Mouse (Mus musculus) effector memory CD4-positive, alpha-beta T cell, adult 7 months (primary cell): Measurements from ENCODE around the gene Gm7970. TPM values are rescaled to one million over a fixed set of nuclear protein-coding genes. Genes with fewer than 3 reads are reported as not detected.

Experiments used
- polyA plus RNA-seq: library from polyadenylated mRNA; unstranded; fragments of 100-300 nt; shearing (Covaris generic); gene quantifications from one replicate; pipeline ENCODE4 v1.2.1, GENCODE M21; 2017

Gm7970 gene
- not detected for polyA plus RNA-seq

DNA sequence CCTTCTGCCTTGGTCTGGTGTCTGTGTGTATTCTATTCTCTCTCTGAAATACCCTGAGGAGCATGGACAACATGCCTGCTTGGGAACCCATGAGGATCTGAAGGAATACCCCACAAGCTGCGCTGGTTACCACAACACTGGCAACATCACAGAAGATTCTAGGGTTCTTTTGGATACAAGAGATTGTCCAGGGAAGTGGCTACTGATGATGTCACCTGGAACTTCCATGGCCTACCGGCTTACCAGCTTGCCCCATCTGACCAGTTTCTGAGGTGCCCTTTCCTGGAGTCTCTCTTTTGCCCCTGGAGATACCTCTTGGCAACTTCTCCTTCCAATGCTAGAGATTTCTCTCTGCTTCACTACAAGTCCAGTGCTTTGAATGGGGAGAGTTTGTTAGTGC lies at the start of gene Gm7970:
Gm7970 (minus strand) TSS at position 101 of the 400 bp plus-strand sequence.

DNA sequence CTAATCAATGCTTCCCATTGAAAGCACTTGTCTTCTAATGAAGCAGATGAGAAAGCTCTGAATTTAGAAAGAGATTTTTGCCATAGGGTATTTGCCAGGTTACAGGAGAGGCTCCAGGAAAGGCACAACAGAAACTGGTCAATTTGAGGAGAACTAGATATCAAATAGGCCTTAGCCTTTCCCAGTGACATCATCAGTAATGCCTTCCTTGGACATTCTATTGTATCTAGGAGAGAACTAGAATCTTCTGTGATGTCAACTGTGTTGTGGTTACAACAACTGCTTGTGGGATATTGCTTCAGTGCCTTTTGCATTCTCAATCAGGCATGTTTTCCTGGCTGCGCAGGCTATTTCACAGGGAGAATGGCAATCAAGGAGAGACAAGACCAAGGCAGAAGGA lies 17.5 kb upstream of the Gm7970 start, which contains the start of gene 1700049E17Rik2:
1700049E17Rik2 (plus strand) TSS at position 301 of the 400 bp plus-strand sequence.

Other genes with a start within 250 kb of the Gm7970 start
- 0.24 TPM for gene Gm5798, start 207.0 kb downstream of the Gm7970 start, polyA plus RNA-seq
- gene Gm7945, start 169.2 kb downstream of the Gm7970 start, polyA plus RNA-seq, result not detected
- gene Gm6482, start 147.3 kb downstream of the Gm7970 start, polyA plus RNA-seq, result not detected
- gene Gm7954, start 102.1 kb downstream of the Gm7970 start, polyA plus RNA-seq, result not detected
- gene Gm3486, start 66.1 kb downstream of the Gm7970 start, polyA plus RNA-seq, result not detected
- gene 1700049E17Rik2, start 17.6 kb upstream of the Gm7970 start, polyA plus RNA-seq, result not detected
- gene Gm3072, start 69.0 kb upstream of the Gm7970 start, polyA plus RNA-seq, result not detected
- not detected for gene Gm3676, start 90.9 kb upstream of the Gm7970 start, polyA plus RNA-seq
- not detected for gene Gm8068, start 146.3 kb upstream of the Gm7970 start, polyA plus RNA-seq
- not detected for gene Gm7929, start 195.0 kb upstream of the Gm7970 start, polyA plus RNA-seq
- not detected for gene Gm47189, start 216.9 kb upstream of the Gm7970 start, polyA plus RNA-seq